Mouse (Mus musculus) gastrocnemius, postnatal 4 days (tissue): ENCODE measurements around the gene Klhl22. TPM values are rescaled to one million over a fixed set of nuclear protein-coding genes. Genes with fewer than 3 reads are reported as not detected.
A peak's percentile ranks its signal among the peaks of the same experiment; 100 is the strongest.
"Not testable (repeated sequence)": the region's sequence is repeated elsewhere in the genome, so short reads cannot be mapped to it uniquely, and the experiment has no call there.

Experiments used
- DNase-seq, 2 experiments: peaks; one replicate each; pipeline ENCODE4 v3.0.0; 2021 to 2022; ENCODE audit warnings: low spot score in 2 of 2, mixed read lengths in 2 of 2
- long read RNA-seq, 2 experiments: library from polyadenylated mRNA; stranded (forward); transcript quantifications; one replicate each; pipeline ENCODE4 v2.0.0; 2021
- total RNA-seq, 2 experiments: library from RNA; stranded (reverse); gene quantifications; 2 replicates each; pipeline ENCODE4 v1.2.3; 2021

Gene Klhl22
- total RNA-seq, result 10 to 100 TPM; 56.9 to 60.4 TPM
- long read RNA-seq, experiment 1, transcript Klhl22-207 (7 exons, 2,544 nt), result major isoform, 16 of 83 reads
- long read RNA-seq, experiment 1, partial matches to known transcripts, result 52 of 83 reads
- long read RNA-seq, experiment 1, other reads (novel, unspliced or antisense), result 15 of 83 reads
- long read RNA-seq, experiment 2, transcript Klhl22-207 (7 exons, 2,544 nt), result major isoform, 22 of 123 reads
- long read RNA-seq, experiment 2, partial matches to known transcripts, result 15 of 123 reads
- long read RNA-seq, experiment 2, other reads (novel, unspliced or antisense), result 86 of 123 reads

DNA sequence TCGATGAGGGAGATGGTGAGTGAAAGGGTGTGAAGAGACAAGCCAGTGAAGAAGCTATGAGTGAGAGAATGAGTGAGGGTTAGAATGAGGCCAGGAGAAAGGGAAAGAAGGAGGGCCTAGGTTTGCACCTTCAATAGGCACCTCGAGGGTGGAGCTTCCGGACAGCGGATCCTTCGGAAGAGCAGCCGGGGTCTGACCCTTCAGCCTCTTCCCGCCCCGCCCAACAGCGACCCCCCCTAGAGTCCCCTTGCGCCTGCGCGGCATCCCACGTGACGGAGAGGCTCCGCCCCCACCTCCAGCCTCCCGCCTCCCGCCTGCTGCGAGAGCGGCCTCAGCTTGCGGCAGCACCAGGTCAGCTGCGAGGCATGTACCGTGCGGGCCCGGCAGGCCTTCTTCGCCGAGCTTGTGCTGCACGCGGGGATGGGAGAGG is at the start of gene Klhl22:
Klhl22 (plus strand) TSS at position 275 of the 430 bp plus-strand sequence.
- peak; percentile 92 to 93 for DNase-seq

DNA sequence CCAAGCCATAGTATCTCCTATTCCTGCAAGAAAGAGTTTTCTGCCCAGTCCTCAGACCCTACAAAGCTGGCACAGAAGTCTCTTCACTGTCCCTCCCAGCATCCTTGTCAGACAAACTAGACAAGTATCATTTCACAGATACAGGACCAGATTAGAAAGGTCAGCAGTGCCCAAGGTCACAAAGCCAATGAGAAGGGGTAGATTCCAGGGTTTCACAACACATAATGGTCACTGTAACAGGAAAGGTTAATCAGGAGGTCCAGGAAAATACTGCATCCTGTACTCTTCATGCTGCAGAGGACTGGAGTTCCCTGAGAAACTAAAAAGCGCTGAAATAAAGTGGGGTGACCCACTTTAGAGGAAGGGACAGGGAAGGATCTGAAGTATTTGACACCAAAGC is 41.6 kb upstream of the Klhl22 start:
- no peak for DNase-seq

DNA sequence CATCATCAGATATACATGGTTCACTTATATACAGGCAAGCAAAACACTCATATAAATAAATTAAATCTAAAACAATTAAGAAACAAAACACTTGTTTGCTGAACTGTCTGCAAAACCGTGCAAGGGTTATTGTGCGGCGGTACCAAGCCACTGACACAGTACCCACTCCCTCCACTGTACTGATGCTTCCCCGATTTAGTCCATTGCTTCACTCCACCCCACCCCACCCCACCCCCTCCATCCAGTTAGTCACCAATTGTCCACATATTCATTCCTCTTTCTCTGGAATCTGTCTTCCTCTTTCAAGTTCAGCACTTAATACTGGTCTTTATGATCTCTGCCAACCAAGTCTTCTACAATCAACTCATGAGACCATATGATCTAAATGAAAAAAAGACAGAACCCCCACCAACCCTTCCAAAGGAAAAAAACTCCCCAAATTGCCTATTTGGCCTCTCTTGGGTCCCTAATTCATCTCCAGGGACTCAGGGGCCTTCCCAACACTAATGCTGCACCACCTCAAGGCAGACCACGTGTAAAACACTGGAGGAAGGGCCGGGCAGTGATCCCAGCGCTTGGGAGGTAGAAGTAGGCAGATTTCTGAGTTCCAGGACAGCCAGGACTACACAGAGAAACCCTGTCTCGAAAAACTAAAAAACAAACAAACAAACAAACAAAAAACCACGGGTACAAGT is 38.2 kb upstream of the Klhl22 start:
- DNase-seq, result no peak

DNA sequence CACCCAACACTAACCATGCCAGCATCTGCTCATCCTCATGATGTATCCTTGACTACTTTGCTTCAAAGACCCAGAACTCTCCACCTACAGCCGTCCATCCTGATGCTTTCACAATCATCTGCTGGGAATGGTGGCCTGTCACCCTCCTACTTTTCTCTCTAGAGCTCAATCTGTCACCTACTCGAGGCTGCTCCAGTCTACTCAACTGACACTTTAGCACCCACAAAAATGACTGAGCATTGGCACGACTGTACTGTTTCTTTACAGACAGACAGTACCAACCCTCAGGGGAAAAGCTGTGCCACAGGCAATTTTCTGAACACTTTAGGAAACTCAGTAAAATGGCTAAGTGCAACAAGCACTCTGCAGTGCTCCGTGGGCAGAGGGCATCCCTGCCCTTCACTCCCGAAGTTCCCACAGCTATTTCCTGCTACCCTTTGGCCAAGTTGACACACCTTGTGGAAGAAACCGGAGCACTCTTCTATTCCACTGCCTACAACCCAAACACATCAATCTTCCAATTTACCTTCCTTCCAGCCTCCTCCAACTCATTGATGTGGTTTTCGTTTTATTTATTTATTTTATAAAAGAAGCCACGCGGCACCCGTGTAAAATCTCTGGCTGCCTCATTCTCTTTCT is 37.5 kb upstream of the Klhl22 start:
- no peak for DNase-seq

DNA sequence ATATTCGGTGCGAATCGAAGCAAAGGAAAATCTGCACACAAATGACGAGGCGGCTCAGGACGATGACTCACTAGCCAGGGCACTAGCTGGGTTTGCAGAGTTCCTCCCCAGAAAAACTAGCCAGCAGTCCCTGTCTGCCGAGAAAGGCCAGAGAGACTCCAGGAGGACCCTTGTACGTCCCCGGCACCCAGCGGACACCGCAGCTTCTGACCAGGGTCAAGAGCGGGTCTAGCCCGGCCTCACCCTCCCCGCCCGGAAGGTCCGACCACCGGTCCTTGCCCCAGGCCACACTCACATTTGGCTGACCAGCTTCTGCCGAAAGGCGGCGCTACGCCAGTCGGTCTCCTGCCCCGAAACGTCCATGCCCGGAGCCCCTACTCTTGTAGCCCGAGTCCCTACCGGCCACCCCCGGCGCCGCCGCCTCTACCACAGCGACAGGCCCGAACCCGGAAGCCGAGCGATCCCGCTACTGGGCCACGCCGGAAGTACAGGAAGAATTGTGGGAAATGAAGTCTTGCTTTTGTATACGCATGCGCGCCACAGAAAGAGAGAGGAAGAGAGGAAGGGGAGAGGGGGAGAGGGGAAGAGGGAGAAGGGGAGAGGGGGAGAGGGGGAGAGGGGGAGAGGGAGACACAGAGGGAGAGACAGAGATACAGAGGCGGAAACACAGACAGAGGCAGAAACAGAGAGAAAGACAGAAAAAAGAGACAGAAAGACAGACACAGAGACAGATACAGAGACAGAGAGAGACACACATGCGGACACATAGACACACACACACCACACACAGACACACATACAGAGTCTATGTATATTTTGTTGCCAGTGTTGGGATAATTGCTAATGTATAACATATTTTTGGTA is 36.7 kb upstream of the Klhl22 start:
- peak; percentile 76 to 89 for DNase-seq

DNA sequence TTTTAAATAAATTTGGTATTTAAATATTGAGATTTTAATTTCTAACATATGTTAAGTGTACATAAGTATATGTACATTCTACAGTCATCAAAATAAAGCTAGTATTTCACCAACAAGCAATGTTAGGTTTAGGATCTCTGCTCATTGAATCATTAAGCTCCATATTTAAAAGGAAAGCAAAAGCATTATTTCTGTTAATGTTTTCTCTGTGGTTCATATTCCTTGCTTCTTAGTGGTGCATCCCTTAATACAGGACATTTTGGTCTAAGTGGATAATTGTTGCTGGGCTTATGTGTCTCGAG is 36.1 kb upstream of the Klhl22 start:
- DNase-seq, result no peak

DNA sequence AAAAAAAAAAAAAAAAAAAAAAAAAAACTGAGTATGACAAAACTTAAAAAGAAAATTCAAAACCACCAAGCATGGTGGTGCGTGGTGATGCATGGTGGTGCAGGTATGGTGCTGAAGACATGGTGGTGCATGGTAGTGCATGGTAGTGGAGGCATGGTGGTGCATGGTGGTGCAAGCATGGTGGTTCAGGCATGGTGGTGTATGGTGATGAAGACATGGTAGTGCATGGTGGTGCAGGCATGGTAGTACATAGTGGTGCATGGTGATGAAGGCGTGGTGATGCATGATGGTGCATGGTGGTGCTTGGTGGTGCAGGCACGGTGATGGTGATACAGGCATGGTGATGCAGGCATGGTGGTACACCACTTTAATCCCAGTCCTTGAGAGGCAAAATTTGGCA is 35.0 kb upstream of the Klhl22 start:
- DNase-seq, result no peak

DNA sequence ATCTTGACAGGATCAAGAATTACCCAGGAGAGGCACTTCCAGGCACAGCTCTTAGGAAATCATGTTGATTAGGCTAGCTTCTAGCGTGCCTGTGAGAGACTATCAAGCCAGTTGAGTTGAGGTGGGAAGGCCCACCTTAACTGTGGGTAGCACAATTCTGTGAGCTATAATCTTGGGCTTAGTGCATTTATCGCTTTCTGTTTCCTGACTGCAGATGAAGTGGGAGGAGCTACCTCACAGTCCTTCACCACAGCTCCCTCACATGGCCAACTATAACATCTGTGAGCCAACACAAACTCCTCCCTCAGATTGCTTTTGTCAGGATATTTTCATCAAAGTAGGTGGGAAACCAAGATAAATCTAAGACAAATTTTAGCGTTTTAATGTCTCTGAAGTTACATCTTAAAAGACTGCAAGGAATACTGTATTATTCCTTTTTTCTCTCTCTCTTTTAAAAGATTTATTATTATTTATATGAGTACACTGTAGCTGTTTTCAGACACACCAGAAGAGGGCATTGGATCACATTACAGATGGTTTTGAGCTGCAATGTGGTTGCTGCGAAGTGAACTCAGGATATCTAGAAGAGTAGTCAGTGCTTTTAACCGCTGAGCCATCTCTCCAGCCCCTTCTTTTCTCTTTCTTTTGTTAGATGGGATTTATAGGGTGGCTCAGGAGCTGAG is 32.1 kb upstream of the Klhl22 start:
- DNase-seq, result peak in 1 of 2 experiments; percentile 25

DNA sequence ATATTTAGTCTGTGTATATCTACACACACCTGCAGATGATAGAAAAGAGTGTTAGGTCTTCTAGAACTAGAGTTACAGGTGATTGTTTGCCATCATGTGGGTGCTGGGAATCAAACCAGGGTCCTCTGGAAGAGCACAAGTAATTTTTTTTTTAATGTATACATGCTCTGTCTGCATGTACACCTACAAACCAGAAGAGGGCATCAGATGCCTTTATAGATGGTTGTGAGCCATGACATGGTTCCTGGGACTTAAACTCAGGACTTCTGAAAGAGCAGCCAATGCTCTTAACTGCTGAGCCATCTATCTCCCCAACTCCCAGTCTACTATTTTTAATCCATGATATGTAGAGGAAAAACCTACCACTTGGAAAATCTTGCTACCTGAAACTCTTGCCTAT is 29.4 kb upstream of the Klhl22 start:
- DNase-seq, result no peak

DNA sequence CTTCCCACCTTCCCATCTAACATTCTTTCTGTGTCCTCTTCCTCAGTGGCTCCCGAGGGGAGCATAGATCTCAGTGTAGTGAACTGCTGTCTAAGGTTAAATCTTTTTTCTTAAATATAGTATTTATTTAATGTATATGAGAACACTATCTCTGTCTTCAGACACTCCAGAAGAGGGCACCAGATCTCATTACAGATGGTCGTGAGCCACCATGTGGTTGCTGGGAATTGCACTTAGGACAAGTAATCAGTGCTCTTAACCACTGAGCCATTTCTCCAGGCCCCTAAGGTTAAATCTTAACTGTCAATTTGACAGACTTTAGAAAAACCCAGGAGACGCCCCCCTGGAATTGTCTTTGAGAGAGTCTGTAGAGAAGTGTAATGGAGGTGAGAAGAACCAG is 27.4 kb upstream of the Klhl22 start:
- no peak for DNase-seq

DNA sequence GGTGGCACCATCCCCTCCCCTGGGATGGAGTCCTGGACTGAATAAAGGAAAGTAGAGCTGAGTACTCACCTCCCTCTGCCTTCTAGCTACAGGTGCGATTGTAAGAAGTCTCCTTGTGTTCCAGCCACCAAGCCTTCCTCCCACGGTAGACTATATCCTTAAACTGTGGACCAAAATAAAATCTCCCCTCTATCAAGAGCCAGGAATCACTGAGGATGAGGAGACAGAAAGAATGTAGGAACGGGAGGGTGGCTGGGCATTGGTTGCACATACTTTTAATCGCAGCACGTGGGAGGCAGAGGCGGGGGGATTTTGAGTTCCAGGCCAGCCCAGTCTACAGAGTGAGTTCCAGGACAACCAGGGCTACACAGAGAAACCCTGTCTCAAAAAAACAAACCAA is 27.0 kb upstream of the Klhl22 start:
- no peak for DNase-seq

DNA sequence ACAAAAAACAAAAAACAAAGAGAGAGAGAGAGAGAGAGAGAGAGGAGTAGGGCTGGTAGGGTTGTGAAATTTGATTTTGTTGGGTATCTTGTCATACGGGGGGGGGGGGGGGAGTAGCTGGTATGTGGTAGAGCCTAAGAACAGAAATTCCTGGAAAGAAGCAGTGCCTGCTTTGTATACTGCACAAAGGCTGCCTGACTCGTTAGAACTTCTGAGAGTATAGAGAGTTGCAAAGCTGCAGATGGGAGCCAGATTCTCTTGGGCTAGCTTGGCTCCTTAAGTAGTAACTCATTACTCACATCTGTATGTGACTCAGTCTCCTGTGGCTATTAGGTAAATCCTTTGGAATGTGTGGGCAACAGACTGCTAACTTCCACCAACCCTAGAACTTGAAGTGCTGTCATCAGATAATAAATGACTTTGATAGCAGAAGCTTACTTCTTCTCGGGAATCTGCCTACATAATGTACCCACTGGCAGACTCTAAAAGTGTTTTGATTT is 26.5 kb upstream of the Klhl22 start, which contains the start of gene Med15:
Med15 (minus strand) TSS at position 51 of the 500 bp plus-strand sequence.
- no peak for DNase-seq

DNA sequence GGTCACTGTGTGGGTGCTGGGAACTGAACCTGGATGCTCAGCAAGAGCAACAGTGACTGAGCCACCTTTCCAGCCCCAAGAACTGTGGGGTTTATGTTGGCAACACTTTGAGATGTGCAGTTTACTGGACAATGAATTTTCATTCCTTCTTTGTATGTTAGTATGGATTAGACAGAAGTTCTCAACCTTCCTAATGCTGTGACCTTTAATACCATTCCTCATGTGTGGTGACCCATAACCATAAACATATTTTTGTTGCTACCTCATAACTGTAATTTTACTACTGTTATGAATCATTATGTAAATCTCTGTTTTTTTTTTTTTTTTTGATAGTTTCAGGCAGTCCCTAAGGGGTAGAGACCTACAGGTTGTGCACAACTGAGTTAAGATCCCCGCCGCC is 25.8 kb upstream of the Klhl22 start:
- no peak for DNase-seq

DNA sequence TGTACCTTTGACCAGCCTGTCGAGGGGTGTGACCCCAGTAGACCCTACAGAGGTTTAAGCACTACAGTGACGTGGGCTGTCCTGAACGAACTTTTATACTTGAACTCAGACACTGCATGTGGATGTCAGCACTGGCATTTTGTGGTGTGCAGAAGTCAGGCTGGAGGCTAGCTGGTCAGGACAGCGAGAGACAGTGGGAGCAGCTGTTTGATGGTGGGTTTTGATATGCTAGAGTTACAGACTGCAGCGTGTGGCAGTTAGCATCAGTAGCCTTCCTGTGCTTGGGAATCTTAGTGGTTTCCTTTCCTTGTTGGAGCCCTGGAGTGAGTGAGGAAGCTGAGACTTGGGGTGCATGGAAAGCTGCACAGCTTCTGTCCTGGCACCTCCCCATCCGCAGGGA is 24.5 kb upstream of the Klhl22 start:
- not testable (repeated sequence) for DNase-seq

DNA sequence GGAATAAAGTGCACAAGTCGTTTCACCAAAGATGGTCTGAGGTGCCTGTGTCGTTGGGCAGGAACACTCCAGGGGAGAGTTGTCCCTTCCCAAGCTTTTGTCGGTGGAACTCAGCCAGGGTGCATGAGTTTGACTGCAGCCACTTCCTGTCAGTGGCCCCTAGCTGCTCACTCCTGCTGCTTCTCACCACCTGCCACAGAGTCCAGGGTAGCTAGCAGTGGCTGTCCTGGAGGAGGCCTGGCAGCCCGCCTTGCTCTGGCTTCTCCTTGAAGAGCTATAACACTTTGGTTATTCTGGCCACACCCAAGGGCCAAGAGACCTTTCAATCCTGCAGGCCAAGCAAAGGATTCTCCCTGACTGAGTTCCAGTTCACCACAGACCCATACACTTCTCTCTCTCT is 23.3 kb upstream of the Klhl22 start:
- DNase-seq, result no peak

DNA sequence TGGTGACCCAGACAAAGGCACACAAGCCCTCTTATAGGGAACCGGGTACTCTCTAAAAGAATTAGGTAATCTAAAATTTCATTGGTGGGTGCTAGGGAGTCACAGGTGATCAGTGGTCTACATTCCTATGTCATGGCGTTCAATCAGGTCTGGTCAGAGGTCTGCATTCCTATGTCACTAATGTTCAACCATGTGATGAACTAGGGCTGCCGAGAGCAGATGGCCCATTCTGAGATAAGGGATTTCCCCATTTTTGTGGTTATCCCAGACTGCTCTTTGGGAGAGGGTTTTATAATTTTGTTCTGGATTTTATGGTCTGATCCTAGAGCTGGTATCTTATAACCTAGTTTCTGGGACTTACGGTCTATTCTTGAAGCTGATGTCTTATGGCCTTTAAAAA is 19.3 kb upstream of the Klhl22 start:
- no peak for DNase-seq

DNA sequence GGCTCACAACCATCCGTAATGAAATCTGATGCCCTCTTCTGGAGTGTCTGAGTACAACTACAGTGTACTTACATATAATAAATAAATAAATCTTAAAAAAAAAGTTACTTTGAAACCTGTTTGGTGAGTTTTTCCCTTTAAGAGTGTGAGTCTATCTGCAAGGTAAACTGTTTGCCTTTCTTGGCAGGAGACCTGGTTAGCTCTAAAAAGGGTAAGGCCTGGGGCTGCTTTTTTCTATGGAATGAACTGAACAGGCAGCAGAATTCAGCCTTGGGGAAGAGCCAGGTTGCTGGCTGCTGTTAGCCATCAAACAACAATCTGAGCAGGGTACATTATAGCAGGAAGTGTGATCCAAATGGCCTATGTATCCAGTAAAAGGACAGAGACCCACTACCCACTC is 16.6 kb upstream of the Klhl22 start:
- no peak for DNase-seq

DNA sequence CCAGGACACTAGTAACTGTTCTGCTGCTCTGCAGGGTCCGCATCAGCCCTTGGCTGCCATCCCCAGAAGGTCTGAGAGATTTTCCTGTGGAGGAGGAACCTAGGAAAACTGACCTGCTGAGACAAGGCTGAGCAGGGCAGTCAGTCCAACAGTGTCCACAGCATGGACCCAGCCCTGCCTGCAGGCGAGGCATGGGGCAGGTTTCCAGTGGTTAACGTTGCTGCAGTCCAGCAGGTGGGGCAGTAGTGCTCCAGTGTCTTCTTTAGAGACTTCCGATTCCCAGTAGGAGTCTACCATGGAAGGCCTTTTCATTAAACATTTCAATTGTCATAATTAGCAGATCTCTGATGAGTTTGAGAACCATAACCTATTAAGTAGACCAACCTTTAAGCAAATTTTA is 16.1 kb upstream of the Klhl22 start:
- no peak for DNase-seq

DNA sequence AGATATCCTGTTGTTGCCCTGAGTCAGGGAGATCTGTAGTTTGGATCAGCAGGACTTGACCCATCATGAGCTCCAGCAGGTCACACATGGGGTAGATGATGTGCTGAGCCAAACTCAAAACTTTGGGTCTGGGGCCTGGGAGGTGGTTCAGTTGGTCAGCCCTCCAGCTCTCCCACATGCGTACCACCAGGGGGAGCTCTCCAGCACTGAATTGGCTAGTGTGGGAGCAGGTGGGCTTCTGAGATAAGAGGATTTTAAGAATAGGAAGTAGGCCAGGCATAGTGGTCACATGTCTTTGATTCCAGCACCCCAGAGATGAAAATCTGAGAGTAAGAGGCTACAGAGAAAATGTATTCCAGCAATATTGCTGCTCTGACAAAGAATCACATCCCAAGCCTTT is 14.9 kb upstream of the Klhl22 start:
- no peak for DNase-seq

DNA sequence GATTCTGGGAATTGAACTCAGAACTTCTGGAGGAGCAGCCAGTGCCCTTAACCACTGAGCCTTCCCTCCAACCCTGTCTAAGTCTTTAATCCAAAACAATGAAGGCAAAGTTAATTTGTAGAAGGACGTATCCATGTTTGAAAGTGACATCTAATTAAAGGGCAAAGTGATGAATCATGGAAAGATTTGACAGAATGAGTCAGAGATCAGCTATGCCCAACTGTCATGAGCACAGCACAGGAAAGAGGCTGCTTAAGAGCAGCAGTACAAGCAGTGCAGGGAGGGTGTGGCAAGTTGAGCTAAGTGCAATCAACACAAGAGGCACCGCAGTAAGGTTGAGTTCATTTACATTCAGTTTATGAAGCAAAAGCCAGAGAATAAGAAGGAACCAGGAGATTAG is 14.4 kb upstream of the Klhl22 start:
- DNase-seq, result no peak

DNA sequence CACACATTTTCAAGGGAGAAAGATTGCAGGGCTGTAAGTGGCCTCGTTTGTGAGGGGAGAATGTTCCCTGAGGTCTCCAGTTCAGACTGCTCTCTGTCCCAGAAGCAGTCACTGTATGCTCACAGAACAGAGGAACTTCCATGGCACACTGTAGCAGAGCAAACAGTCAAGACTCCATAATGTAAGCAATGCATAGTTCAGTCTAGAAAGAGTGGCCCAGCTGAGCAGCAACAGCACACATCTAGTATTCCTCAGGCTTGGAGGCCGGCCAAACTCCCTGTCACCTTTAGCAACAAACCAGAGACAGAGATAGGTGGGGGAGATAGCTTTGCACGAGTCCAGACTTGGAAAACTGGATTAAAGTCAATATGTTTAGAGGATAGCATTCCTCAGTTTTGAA is 6.4 kb upstream of the Klhl22 start:
- DNase-seq, result no peak
